Mouse (Mus musculus) bone marrow macrophage, adult 2 months (primary cell): Measurements from ENCODE around the gene Napsa.

Source experiments
- CTCF ChIP-seq: IDR thresholded peaks from 2 replicates; pipeline ENCODE4 v1.5.1; 2012; ENCODE audit warnings: low read depth, mild to moderate bottlenecking, low read length, moderate library complexity
- POLR2A ChIP-seq: IDR thresholded peaks from 2 replicates; pipeline ENCODE4 v1.6.1; 2012; ENCODE audit warnings: mild to moderate bottlenecking, low read depth, low read length, borderline replicate concordance

GRCm38 (mm10) chr7:44549621-44550408 lies 22.4 kb upstream of the Napsa start:
- TF ChIP-seq POLR2A (no peak), CTCF (no peak)
